Mouse (Mus musculus) forebrain, embryonic 12.5 days (tissue): ENCODE measurements at regions not wholly inside any gene's neighbourhood (a gene's known extent, or its start where the extent isn't known, plus 50 kb on each side); places are given as distances from the start of the nearest gene placed in this dataset. TPM values are rescaled to one million over a fixed set of nuclear protein-coding genes. Genes with fewer than 3 reads are reported as not detected.
A peak's percentile ranks its signal among the peaks of the same experiment; 100 is the strongest.
"Not testable (repeated sequence)": the region's sequence is repeated elsewhere in the genome, so short reads cannot be mapped to it uniquely, and the experiment has no call there.

ENCODE experiments used
- ATAC-seq: fragments of 200-750 bp; cut with Nextera tagmentation; 2 replicates; pipeline ENCODE4 v1.8.0; 2017; ENCODE audit warnings: moderate TSS enrichment; ENCODE audit not compliant: low FRiP score
- H3K27ac ChIP-seq: fragments of 300-500 bp; sonication (generic); 2 replicates; pipeline ENCODE4 v1.5.1; 2016; ENCODE audit warnings: mild to moderate bottlenecking
- H3K27me3 ChIP-seq: fragments of 300-500 bp; sonication (generic); 2 replicates; pipeline ENCODE4 v1.6.1; 2016; ENCODE audit warnings: mild to moderate bottlenecking
- H3K36me3 ChIP-seq: fragments of 300-500 bp; sonication (generic); replicated peaks from 2 replicates; pipeline ENCODE4 v1.6.1; 2016; ENCODE audit warnings: mild to moderate bottlenecking
- H3K4me1 ChIP-seq: fragments of 300-500 bp; sonication (generic); 2 replicates; pipeline ENCODE4 v1.6.1; 2016
- H3K4me2 ChIP-seq: fragments of 300-500 bp; sonication (generic); 2 replicates; pipeline ENCODE4 v1.6.1; 2016; ENCODE audit warnings: mild to moderate bottlenecking, moderate library complexity
- H3K4me3 ChIP-seq: fragments of 300-500 bp; sonication (generic); replicated peaks from 2 replicates; pipeline ENCODE4 v1.5.1; 2016; ENCODE audit warnings: mild to moderate bottlenecking
- H3K9ac ChIP-seq: fragments of 300-500 bp; sonication (generic); 2 replicates; pipeline ENCODE4 v1.6.1; 2016; ENCODE audit warnings: mild to moderate bottlenecking
- H3K9me3 ChIP-seq: fragments of 300-500 bp; sonication (generic); 2 replicates; pipeline ENCODE4 v1.6.1; 2016
- WGBS: fragments of 180-500 bp; shearing (Covaris S2); methylation state at CpG from one replicate; pipeline ENCODE4 v1.1.7; 2016; 5-methylcytosine and 5-hydroxymethylcytosine counted together
- microRNA-seq: library from miRNA; unstranded; fragments of <30 nt; microRNA quantifications from one replicate; pipeline ENCODE4, GENCODE M21; 2017

DNA sequence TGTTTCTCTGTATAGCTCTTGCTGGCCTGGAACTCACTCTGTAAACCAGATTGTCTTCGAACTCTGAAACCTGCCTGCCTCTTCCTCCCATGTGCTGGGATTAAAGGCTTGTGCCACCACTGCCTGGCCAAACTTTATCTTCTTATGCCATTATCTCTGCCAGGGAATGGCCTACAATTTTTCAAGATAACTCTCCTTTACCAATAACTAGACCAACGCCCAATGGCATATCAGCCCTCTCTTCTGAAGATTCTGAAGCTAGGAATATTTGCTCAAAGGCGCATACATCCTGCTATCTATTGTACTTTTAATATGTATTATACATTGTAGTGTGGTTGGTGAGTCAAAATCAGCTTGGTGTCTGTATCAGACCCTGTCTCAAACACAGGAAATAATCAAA is 235.4 kb upstream of the Cts3 start:
- H3K9ac ChIP-seq, H3K4me2 ChIP-seq, H3K36me3 ChIP-seq, H3K9me3 ChIP-seq, H3K27me3 ChIP-seq, H3K4me1 ChIP-seq, H3K27ac ChIP-seq, ATAC-seq, H3K4me3 ChIP-seq: not testable (repeated sequence)
- 86% methylated on average over 3 of the region's 3 CpGs for WGBS

DNA sequence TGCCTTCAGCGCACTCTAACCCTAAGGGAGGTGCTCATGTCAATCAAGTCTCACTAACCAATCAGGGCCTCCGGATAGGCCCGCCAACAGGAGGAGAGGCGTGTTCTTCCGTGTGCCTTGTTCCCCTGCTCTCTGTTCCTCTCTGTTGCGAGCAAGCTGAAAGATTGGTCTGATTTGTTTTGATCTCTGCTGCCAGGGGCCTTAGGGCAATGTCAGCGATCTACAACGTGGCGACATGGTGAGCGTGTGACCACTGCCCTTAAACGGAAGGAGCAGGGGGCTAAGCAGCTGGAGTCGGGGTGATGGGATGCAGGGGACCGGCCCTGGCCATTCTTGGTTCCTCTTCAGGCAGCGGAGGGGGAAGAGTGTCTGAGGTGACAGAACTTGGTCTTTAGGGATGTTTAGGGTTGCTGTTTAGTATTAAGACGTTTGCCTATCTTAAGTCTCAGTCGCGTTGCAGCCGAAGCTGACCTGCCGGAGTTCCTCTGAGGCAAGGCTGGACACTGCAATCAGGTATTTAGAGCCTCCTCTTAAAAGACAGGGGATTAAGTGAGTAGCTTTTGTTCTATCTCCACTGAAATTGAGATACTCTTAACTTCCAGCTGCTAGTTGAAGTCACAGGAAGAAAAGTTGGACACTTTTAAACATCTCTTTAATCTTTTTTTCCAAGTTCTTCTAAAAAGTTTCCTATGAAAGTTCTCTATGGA is 234.4 kb upstream of the Cts3 start:
- 1% methylated on average over 19 of the region's 19 CpGs for WGBS

GRCm38 (mm10) chr13:61803763-61804162 is 233.8 kb upstream of the Cts3 start:
- Histone ChIP-seq H3K4me3 (peak overlapping the region; percentile 56), H3K4me2 (peak overlapping the region; percentile 52)
- 23% methylated on average over 5 of the region's 5 CpGs for WGBS
- H3K9me3 ChIP-seq, H3K4me1 ChIP-seq, H3K36me3 ChIP-seq, H3K9ac ChIP-seq, H3K27ac ChIP-seq, ATAC-seq, H3K27me3 ChIP-seq: not testable (repeated sequence)

More for the DNA sequence above, 234.4 kb upstream of the Cts3 start:
- H3K36me3 ChIP-seq, H3K9me3 ChIP-seq, H3K27ac ChIP-seq, H3K4me1 ChIP-seq, H3K27me3 ChIP-seq: not testable (repeated sequence)
- peak; percentile 44; the same call in 1 of the 2 replicates for ATAC-seq
- Histone ChIP-seq H3K4me2 (peak overlapping the region; percentile 52), H3K4me3 (peak overlapping the region; percentile 56), H3K9ac (peak overlapping the region; percentile 69)

DNA sequence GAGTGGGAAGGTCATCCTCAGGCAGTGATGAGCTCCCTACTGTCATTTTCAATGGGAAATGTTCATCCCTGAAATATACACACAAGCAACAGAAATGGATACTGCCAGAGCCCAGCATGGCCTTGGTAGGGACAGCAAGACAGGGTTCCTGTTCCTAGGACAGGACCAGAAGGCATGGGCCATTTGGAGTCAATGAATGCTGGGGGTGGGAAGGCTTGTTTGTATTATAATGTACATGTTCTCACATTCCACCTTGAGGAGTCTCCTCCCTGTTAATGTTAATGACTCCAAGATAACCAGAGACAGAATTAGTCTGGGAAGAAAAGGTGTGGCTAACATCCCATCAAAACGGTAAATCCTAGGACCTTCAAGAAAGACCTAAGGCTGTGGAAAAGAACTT is 193.5 kb upstream of the Cts3 start:
- H3K27ac ChIP-seq, H3K4me1 ChIP-seq, H3K4me3 ChIP-seq, H3K4me2 ChIP-seq, H3K27me3 ChIP-seq, ATAC-seq, H3K9me3 ChIP-seq, H3K9ac ChIP-seq, H3K36me3 ChIP-seq: not testable (repeated sequence)
- 93% methylated on average over 1 of the region's 1 CpGs for WGBS

Small RNAs in the stretch of these regions (microRNA-seq; reads per million reads assigned to microRNA genes)
- gene Gm23739 = not detected
